Mouse (Mus musculus) retina, postnatal 1 day (tissue): Measurements from ENCODE around the gene Man2b2.

Experiments
- DNase-seq: peaks from one replicate; pipeline ENCODE4 v3.0.0-alpha.2; 2012

The Man2b2 gene

GRCm38 (mm10) chr5:36829913-36830879, at the start of gene Man2b2:
Gene Man2b2 (minus strand): TSS chr5:36830653.
- DNase-seq: peak; percentile 94

GRCm38 (mm10) chr5:36878801-36879200, 48.3 kb upstream of the Man2b2 start:
- DNase-seq: no peak

- no peak for DNase-seq
These were observed 47.2 kb upstream of the Man2b2 start for GRCm38 (mm10) chr5:36877641-36878040.

- peak; percentile 59 for DNase-seq
These were observed 46.4 kb upstream of the Man2b2 start for GRCm38 (mm10) chr5:36876777-36877396.

- DNase-seq: no peak
These were observed 45.5 kb upstream of the Man2b2 start for GRCm38 (mm10) chr5:36875956-36876355.

GRCm38 (mm10) chr5:36870916-36871315, 40.5 kb upstream of the Man2b2 start:
- DNase-seq: no peak

GRCm38 (mm10) chr5:36869578-36870236, 39.3 kb upstream of the Man2b2 start:
- DNase-seq: peak; percentile 63

- DNase-seq: no peak
These were observed 38.7 kb upstream of the Man2b2 start for GRCm38 (mm10) chr5:36869186-36869577.

GRCm38 (mm10) chr5:36868266-36869090, 38.0 kb upstream of the Man2b2 start, which contains the start of gene Ppp2r2c:
Gene Ppp2r2c (plus strand): TSS chr5:36868513.
- DNase-seq: peak; percentile 45

GRCm38 (mm10) chr5:36867561-36867960, 37.1 kb upstream of the Man2b2 start:
- DNase-seq: no peak

GRCm38 (mm10) chr5:36866701-36867250, 36.3 kb upstream of the Man2b2 start:
- DNase-seq: no peak

GRCm38 (mm10) chr5:36861084-36861483, 30.6 kb upstream of the Man2b2 start:
- DNase-seq: peak; percentile 50

- DNase-seq: no peak
These were observed 27.1 kb upstream of the Man2b2 start for GRCm38 (mm10) chr5:36857546-36857945.

GRCm38 (mm10) chr5:36856529-36856928, 26.1 kb upstream of the Man2b2 start:
- no peak for DNase-seq

- DNase-seq: no peak
These were observed 24.7 kb upstream of the Man2b2 start for GRCm38 (mm10) chr5:36855180-36855579.

- DNase-seq: no peak
These were observed 21.1 kb upstream of the Man2b2 start for GRCm38 (mm10) chr5:36851572-36851971.

- DNase-seq: peak; percentile 37
These were observed 14.0 kb upstream of the Man2b2 start for GRCm38 (mm10) chr5:36844490-36844889.

GRCm38 (mm10) chr5:36841701-36842100, 11.2 kb upstream of the Man2b2 start:
- no peak for DNase-seq

- no peak for DNase-seq
These were observed 9.6 kb upstream of the Man2b2 start for GRCm38 (mm10) chr5:36840092-36840491.

GRCm38 (mm10) chr5:36839602-36840001, 9.1 kb upstream of the Man2b2 start:
- no peak for DNase-seq

- DNase-seq: no peak
These were observed 8.6 kb upstream of the Man2b2 start for GRCm38 (mm10) chr5:36839032-36839431.

- DNase-seq: peak; percentile 83
These were observed 5.5 kb upstream of the Man2b2 start for GRCm38 (mm10) chr5:36835933-36836332.
